Mouse (Mus musculus) MEL (cell line): Measurements from ENCODE around the gene Gm20388. TPM values are rescaled to one million over a fixed set of nuclear protein-coding genes. Genes with fewer than 3 reads are reported as not detected.

ENCODE experiments used
- DNase-seq: peaks from one replicate; pipeline ENCODE4 v3.0.0; 2011; ENCODE audit warnings: low read depth, low spot score
- H3K27ac ChIP-seq: 2 replicates; pipeline ENCODE4 v1.5.1; 2012; ENCODE audit warnings: low read depth, mild to moderate bottlenecking, control low read depth, low read length, moderate library complexity; ENCODE audit not compliant: control insufficient read depth
- H3K27me3 ChIP-seq, 2 experiments: fragments of 150-350 bp in 1 of 2; sonication (generic) in 1 of 2; 2 replicates each; pipeline ENCODE4 v1.6.1; 2012; ENCODE audit warnings: low read length in 2 of 2, mild to moderate bottlenecking in 2 of 2, improper control_type of control experiment in 1 of 2, moderate library complexity in 1 of 2; ENCODE audit not compliant: insufficient read depth in 2 of 2, control insufficient read depth in 1 of 2
- H3K36me3 ChIP-seq, 2 experiments: 2 replicates each; pipeline ENCODE4 v1.6.1; 2012 to 2014; ENCODE audit warnings: low read length in 2 of 2, improper control_type of control experiment in 1 of 2, inconsistent platforms in 1 of 2, mild to moderate bottlenecking in 1 of 2; ENCODE audit not compliant: insufficient read depth in 2 of 2, control insufficient read depth in 1 of 2
- H3K4me1 ChIP-seq, 2 experiments: fragments of 150-350 bp in 1 of 2; sonication (generic) in 1 of 2; 2 replicates each; pipeline ENCODE4 v1.6.1; 2012; ENCODE audit warnings: low read length in 2 of 2, improper control_type of control experiment in 1 of 2, mild to moderate bottlenecking in 1 of 2; ENCODE audit not compliant: insufficient read depth in 2 of 2, control insufficient read depth in 1 of 2
- H3K4me3 ChIP-seq, 2 experiments: fragments of 150-350 bp in 1 of 2; sonication (generic) in 1 of 2; 2 replicates each; pipeline ENCODE4 v1.5.1; 2012; ENCODE audit warnings: low read depth in 2 of 2, low read length in 2 of 2, mild to moderate bottlenecking in 2 of 2, moderate library complexity in 2 of 2, control low read depth in 1 of 2, improper control_type of control experiment in 1 of 2; ENCODE audit not compliant: control insufficient read depth in 1 of 2, insufficient read depth in 1 of 2
- H3K79me2 ChIP-seq: 2 replicates; pipeline ENCODE4 v1.6.1; 2012; ENCODE audit warnings: mild to moderate bottlenecking, low read length, moderate library complexity; ENCODE audit not compliant: control insufficient read depth, poor library complexity, insufficient read depth
- H3K9ac ChIP-seq: 2 replicates; pipeline ENCODE4 v1.6.1; 2012; ENCODE audit warnings: low read depth, mild to moderate bottlenecking, control low read depth, low read length, moderate library complexity; ENCODE audit not compliant: control insufficient read depth, poor library complexity, severe bottlenecking
- H3K9me3 ChIP-seq: fragments of 150-350 bp; sonication (generic); replicated peaks from 2 replicates; pipeline ENCODE4 v1.6.1; 2012; ENCODE audit warnings: mild to moderate bottlenecking, low read length, improper control_type of control experiment, moderate library complexity; ENCODE audit not compliant: insufficient read depth
- BHLHE40 ChIP-seq: IDR thresholded peaks from 2 replicates; pipeline ENCODE4 v1.6.1; 2012; ENCODE audit warnings: low read depth, mild to moderate bottlenecking, inconsistent platforms, low read length, improper control_type of control experiment, borderline replicate concordance
- CHD1 ChIP-seq: IDR thresholded peaks from 2 replicates; pipeline ENCODE4 v1.6.1; 2012; ENCODE audit warnings: low read depth, mild to moderate bottlenecking, inconsistent platforms, low read length, improper control_type of control experiment
- CHD2 ChIP-seq: IDR thresholded peaks from 2 replicates; pipeline ENCODE4 v1.6.1; 2011; ENCODE audit warnings: low read length, improper control_type of control experiment
- CTCF ChIP-seq, 3 experiments: IDR thresholded peaks in 2 of 3; conservative IDR thresholded peaks in 1 of 3; 2 replicates each; pipeline ENCODE4 v1.5.1; 2011 to 2012; ENCODE audit warnings: low read length in 3 of 3, low read depth in 2 of 3, mild to moderate bottlenecking in 2 of 3, improper control_type of control experiment in 1 of 3, inconsistent platforms in 1 of 3, mixed read lengths in 1 of 3, moderate library complexity in 1 of 3; ENCODE audit not compliant: control insufficient read depth in 1 of 3, insufficient read depth in 1 of 3, poor library complexity in 1 of 3, severe bottlenecking in 1 of 3
- E2F4 ChIP-seq: IDR thresholded peaks from 2 replicates; pipeline ENCODE4 v1.6.1; 2011; ENCODE audit warnings: low read depth, low read length, improper control_type of control experiment, borderline replicate concordance
- ELF1 ChIP-seq: IDR thresholded peaks from 2 replicates; pipeline ENCODE4 v1.6.1; 2014; ENCODE audit warnings: low read depth, mild to moderate bottlenecking, inconsistent platforms, low read length, improper control_type of control experiment, moderate library complexity
- GABPA ChIP-seq: IDR thresholded peaks from 2 replicates; pipeline ENCODE4 v1.6.1; 2012; ENCODE audit warnings: low read depth, mild to moderate bottlenecking, inconsistent platforms, low read length, improper control_type of control experiment, moderate library complexity
- GATA1 ChIP-seq: IDR thresholded peaks from 2 replicates; pipeline ENCODE4 v1.6.1; 2011; ENCODE audit warnings: low read depth, low read length, improper control_type of control experiment
- MAFK ChIP-seq: IDR thresholded peaks from 2 replicates; pipeline ENCODE4 v1.6.1; 2011; ENCODE audit warnings: low read depth, mild to moderate bottlenecking, low read length, improper control_type of control experiment, borderline replicate concordance
- MAX ChIP-seq: IDR thresholded peaks from 2 replicates; pipeline ENCODE4 v1.6.1; 2011; ENCODE audit warnings: low read length, improper control_type of control experiment
- MAZ ChIP-seq: IDR thresholded peaks from 2 replicates; pipeline ENCODE4 v1.6.1; 2012; ENCODE audit warnings: low read depth, mild to moderate bottlenecking, inconsistent platforms, low read length, improper control_type of control experiment
- MEF2A ChIP-seq: IDR thresholded peaks from 2 replicates; pipeline ENCODE4 v1.6.1; 2014; ENCODE audit warnings: low read depth, mild to moderate bottlenecking, inconsistent platforms, low read length, improper control_type of control experiment; ENCODE audit not compliant: poor library complexity, insufficient replicate concordance, severe bottlenecking; ENCODE audit errors: extremely low read depth
- MXI1 ChIP-seq: IDR thresholded peaks from 2 replicates; pipeline ENCODE4 v1.6.1; 2011; ENCODE audit warnings: mild to moderate bottlenecking, low read depth, low read length, improper control_type of control experiment
- MYC ChIP-seq: IDR thresholded peaks from 2 replicates; pipeline ENCODE4 v1.6.1; 2011; ENCODE audit warnings: low read depth, mild to moderate bottlenecking, low read length, improper control_type of control experiment, moderate library complexity
- NRF1 ChIP-seq: IDR thresholded peaks from 2 replicates; pipeline ENCODE4 v1.6.1; 2014; ENCODE audit warnings: low read depth, mild to moderate bottlenecking, inconsistent platforms, low read length, improper control_type of control experiment, moderate library complexity; ENCODE audit not compliant: poor library complexity, insufficient read depth, severe bottlenecking
- POLR2AphosphoS2 ChIP-seq: IDR thresholded peaks from 2 replicates; pipeline ENCODE4 v1.6.1; 2011; ENCODE audit warnings: low read length, improper control_type of control experiment
- POLR2AphosphoS5 ChIP-seq: IDR thresholded peaks from 2 replicates; pipeline ENCODE4 v1.6.1; 2012; ENCODE audit warnings: low read depth, borderline replicate concordance, mild to moderate bottlenecking, inconsistent platforms, low read length, moderate library complexity, mixed read lengths
- SIN3A ChIP-seq: IDR thresholded peaks from 2 replicates; pipeline ENCODE4 v1.6.1; 2012; ENCODE audit warnings: low read length, improper control_type of control experiment, inconsistent platforms
- SMC3 ChIP-seq: IDR thresholded peaks from 2 replicates; pipeline ENCODE4 v1.6.1; 2011; ENCODE audit warnings: low read depth, low read length, improper control_type of control experiment
- TAL1 ChIP-seq: IDR thresholded peaks from 2 replicates; pipeline ENCODE4 v1.6.1; 2012; ENCODE audit warnings: mild to moderate bottlenecking, inconsistent platforms, low read length, moderate library complexity, mixed read lengths
- TBP ChIP-seq: IDR thresholded peaks from 2 replicates; pipeline ENCODE4 v1.8.0; 2011; ENCODE audit warnings: low read depth, low read length, improper control_type of control experiment
- UBTF ChIP-seq: IDR thresholded peaks from 2 replicates; pipeline ENCODE4 v1.6.1; 2012; ENCODE audit warnings: low read depth, mild to moderate bottlenecking, inconsistent platforms, low read length, improper control_type of control experiment, moderate library complexity, borderline replicate concordance; ENCODE audit not compliant: insufficient read depth
- ZC3H11A ChIP-seq: IDR thresholded peaks from 2 replicates; pipeline ENCODE4 v1.6.1; 2012; ENCODE audit warnings: low read depth, mild to moderate bottlenecking, inconsistent platforms, low read length, improper control_type of control experiment
- ZKSCAN1 ChIP-seq: IDR thresholded peaks from 2 replicates; pipeline ENCODE4 v1.6.1; 2012; ENCODE audit warnings: low read depth, mild to moderate bottlenecking, inconsistent platforms, low read length, improper control_type of control experiment, moderate library complexity
- ZNF384 ChIP-seq: IDR thresholded peaks from 2 replicates; pipeline ENCODE4 v1.6.1; 2012; ENCODE audit warnings: low read depth, mild to moderate bottlenecking, inconsistent platforms, low read length, improper control_type of control experiment
- polyA plus RNA-seq, 2 experiments: library from polyadenylated mRNA; stranded (reverse) in 1 of 2; unstranded in 1 of 2; fragments of >175 nt in 1 of 2; fragments of >200 nt in 1 of 2; gene quantifications; 2 replicates each; pipeline versions ENCODE4 v1.2.1 to v1.2.4; 2012; ENCODE audit warnings: low replicate concordance in 2 of 2, low read depth in 1 of 2; ENCODE audit not compliant: insufficient read length in 2 of 2, insufficient read depth in 1 of 2, missing spikeins in 1 of 2
- total RNA-seq: library from RNA; depleted of rRNA; stranded (reverse); fragments of 300-350 nt; gene quantifications from 2 replicates; pipeline ENCODE4 v1.2.3, GENCODE M21; 2012

The Gm20388 gene
- total and polyA plus RNA-seq, 3 experiments = 11.1 to 17.8 TPM; not detected in 1

DNA sequence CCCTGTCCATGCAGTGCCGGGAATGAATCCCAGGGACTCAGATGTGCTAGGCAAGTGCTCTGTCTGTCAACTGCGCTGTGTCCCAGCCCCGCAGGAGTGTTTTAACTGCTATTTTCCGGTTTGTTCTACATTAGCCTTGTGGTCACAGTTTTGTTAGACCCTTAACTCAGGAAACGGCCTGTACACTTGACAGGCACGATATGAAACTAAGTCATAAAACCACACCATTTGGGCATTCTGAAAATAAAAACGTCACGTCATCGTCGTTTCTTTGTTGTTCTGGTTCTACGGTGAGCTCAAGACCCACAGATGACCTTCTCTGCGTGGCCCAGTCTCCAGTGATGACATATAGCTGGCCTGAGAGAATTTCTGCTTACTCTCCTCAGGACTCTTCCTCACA lies 4360.9 kb downstream of the Gm20388 start:
- H3K36me3 ChIP-seq = no peaks in the 10 kb centered on the region
- H3K4me1 ChIP-seq = no peaks in the 10 kb centered on the region
- H3K9me3 ChIP-seq = no peaks in the 10 kb centered on the region
- no peaks in the 10 kb centered on the region for H3K79me2 ChIP-seq
- no peak overlapping the region for H3K4me3 ChIP-seq
- H3K27me3 ChIP-seq = no peaks in the 10 kb centered on the region
- no peak overlapping the region for H3K27ac ChIP-seq
- TF ChIP-seq TAL1 = no peak
- no peak for TF ChIP-seq GABPA
- TF ChIP-seq MAX = no peak
- no peak for TF ChIP-seq CTCF (IDR thresholded peaks at IDR 0.05 in 2 of 3, conservative IDR thresholded peaks at IDR 0.05 in 1 of 3; ENCODE audit: control insufficient read depth in 1 of 3, insufficient read depth in 1 of 3, low read depth in 2 of 3, low read length in 3 of 3, poor library complexity in 1 of 3, severe bottlenecking in 1 of 3)
- TF ChIP-seq SMC3 = no peak
- no peak for TF ChIP-seq MEF2A
- TF ChIP-seq ZKSCAN1 = no peak
- no peak for TF ChIP-seq CHD2
- no peak for TF ChIP-seq BHLHE40
- no peak for TF ChIP-seq E2F4
- no peak for TF ChIP-seq POLR2AphosphoS5
- TF ChIP-seq ZNF384 = no peak
- no peak for TF ChIP-seq GATA1
- DNase-seq = no peak
- no peak overlapping the region for H3K9ac ChIP-seq

DNA sequence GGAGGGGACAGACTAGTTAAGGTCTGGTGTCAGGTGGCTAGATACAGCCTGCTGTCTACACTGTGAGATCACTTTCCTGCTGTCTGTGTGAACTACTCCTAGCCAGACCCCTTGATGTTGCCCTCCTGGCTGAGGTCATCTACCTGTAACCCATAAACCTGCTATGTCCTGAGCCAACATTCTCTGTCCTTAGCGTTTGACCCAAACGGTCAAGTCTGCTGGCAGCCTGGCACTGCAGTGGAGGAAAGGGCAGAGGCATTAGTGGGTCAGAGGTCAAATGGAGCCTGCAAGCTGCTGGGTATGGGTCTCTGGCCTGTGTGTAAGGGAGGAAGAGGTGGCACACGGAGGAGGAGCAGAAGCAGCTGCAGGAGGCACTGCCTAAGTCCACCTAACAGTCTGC lies 4362.2 kb downstream of the Gm20388 start:
- no peak overlapping the region for H3K27ac ChIP-seq

More for the DNA sequence above, 4362.2 kb downstream of the Gm20388 start:
- H3K36me3 ChIP-seq = no peaks in the 10 kb centered on the region
- DNase-seq = no peak
- no peak for TF ChIP-seq TAL1
- TF ChIP-seq NRF1 = no peak
- TF ChIP-seq MAZ = no peak
- no peak for TF ChIP-seq ZNF384
- no peak for TF ChIP-seq CHD1
- TF ChIP-seq ZC3H11A = no peak
- no peak for TF ChIP-seq CTCF (IDR thresholded peaks at IDR 0.05 in 2 of 3, conservative IDR thresholded peaks at IDR 0.05 in 1 of 3; ENCODE audit: control insufficient read depth in 1 of 3, insufficient read depth in 1 of 3, low read depth in 2 of 3, low read length in 3 of 3, poor library complexity in 1 of 3, severe bottlenecking in 1 of 3)
- no peak for TF ChIP-seq UBTF
- TF ChIP-seq MXI1 = no peak
- TF ChIP-seq ELF1 = no peak
- no peak for TF ChIP-seq SMC3
- TF ChIP-seq POLR2AphosphoS2 = no peak
- no peak for TF ChIP-seq CHD2
- no peak for TF ChIP-seq MAFK
- TF ChIP-seq TBP = no peak
- TF ChIP-seq SIN3A = no peak
- no peak for TF ChIP-seq E2F4
- TF ChIP-seq MYC = no peak
- no peak overlapping the region for H3K9ac ChIP-seq
- H3K79me2 ChIP-seq = no peaks in the 10 kb centered on the region
- no peaks in the 10 kb centered on the region for H3K9me3 ChIP-seq
- no peaks in the 10 kb centered on the region for H3K4me1 ChIP-seq
- H3K4me3 ChIP-seq = no peak overlapping the region
- H3K27me3 ChIP-seq = no peaks in the 10 kb centered on the region
